Mouse (Mus musculus) spleen, adult 2 months (tissue): ENCODE measurements around the gene Slc24a2.

Experiments used
- CTCF ChIP-seq: fragments of 200-500 bp; IDR thresholded peaks from 2 replicates; pipeline ENCODE4 v1.5.1; 2011; ENCODE audit warnings: mild to moderate bottlenecking, inconsistent platforms; ENCODE audit not compliant: insufficient read depth, insufficient read length, insufficient replicate concordance; ENCODE audit errors: extremely low read depth
- POLR2A ChIP-seq: fragments of 200-500 bp; IDR thresholded peaks from 2 replicates; pipeline ENCODE4 v1.6.1; 2011; ENCODE audit warnings: low read depth, low read length, inconsistent platforms

DNA sequence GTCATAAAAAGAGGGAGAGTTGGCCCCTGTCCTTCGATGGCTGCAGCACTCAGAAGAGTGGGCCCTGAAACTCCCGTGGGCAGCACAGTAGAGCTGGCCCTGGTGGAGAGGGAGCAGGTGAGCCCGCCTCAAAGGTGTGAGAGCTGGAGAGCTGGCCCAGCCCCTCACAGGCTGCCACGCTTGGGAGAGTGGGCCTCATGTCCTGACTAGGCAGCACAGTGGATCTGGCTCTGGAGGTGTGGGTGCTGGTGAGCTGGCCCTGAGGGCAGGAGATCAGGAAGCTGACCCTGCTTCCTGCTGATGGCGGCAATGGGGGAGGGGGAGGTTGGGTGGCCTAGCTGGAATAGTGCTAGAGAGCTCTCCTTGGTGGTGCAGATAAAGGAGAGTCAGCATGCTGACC is 129.3 kb downstream of the Slc24a2 start:
- TF ChIP-seq CTCF = no peak
- TF ChIP-seq POLR2A = no peak
